Mouse (Mus musculus) urinary bladder, adult 2 months (tissue): ENCODE results near the gene Kirrel3. TPM values are rescaled to one million over a fixed set of nuclear protein-coding genes. Genes with fewer than 3 reads are reported as not detected.
A peak's percentile ranks its signal among the peaks of the same experiment; 100 is the strongest.

Source experiments
- DNase-seq: peaks from one replicate; pipeline ENCODE4 v3.0.0; 2022; ENCODE audit warnings: low spot score
- polyA plus RNA-seq: library from polyadenylated mRNA; depleted of rRNA; stranded (reverse); fragments of >200 nt; gene quantifications from 2 replicates; pipeline ENCODE4 v1.2.3, GENCODE M21; 2012; rRNA removed

Gene Kirrel3
- polyA plus RNA-seq: 0.08 and 0.32 TPM in 2 replicates

GRCm38 (mm10) chr9:34485759-34486431, at the start of gene Kirrel3:
TSS of gene Kirrel3 (plus strand) at chr9:34485894.
- DNase-seq: peak; percentile 41

- no peak for DNase-seq
Observed at GRCm38 (mm10) chr9:34440721-34441120, 45.0 kb upstream of the Kirrel3 start.

GRCm38 (mm10) chr9:34443950-34444349, 41.7 kb upstream of the Kirrel3 start:
- DNase-seq: no peak

GRCm38 (mm10) chr9:34446497-34447350, 39.0 kb upstream of the Kirrel3 start:
- no peak for DNase-seq

GRCm38 (mm10) chr9:34447736-34448135, 38.0 kb upstream of the Kirrel3 start:
- no peak for DNase-seq

DNA sequence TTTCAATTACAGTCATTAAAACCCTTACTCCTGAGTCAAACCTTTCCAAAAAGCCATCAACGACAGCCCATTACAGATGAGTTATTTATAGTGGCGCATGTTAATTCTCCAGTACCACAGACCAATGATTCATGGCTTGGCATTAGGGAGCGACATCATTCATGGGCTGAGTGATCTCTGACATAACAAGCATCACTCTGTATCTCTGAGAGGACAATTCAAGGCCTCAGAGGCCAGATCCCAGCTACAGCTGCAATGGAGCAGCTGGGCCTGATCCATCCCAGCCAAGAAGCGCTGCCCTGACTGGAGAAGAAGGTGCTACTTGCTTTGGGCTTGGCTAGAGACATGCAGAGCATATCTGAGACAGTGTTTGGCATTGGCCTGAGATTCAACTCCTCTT, 37.2 kb upstream of the Kirrel3 start:
- DNase-seq: no peak

GRCm38 (mm10) chr9:34458189-34458588, 27.5 kb upstream of the Kirrel3 start:
- no peak for DNase-seq

DNA sequence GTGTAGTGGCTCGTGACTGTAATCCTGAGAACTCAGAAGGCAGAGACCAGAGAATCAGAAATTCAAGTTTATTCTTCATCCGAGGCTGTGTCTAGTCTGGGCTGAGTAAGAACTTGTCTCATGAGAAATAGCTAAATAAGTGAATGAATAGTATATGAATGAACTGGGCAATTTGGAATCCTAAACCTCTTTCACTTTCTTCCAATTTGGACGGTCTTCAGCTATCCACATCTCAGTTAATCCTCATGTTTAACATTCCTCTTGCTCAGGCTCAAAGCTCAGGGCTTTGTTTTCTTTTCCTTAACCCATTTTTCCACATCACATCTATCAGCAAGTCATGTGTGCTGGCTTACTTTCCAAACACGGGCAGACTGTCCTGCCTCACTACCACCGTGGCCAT, 25.7 kb upstream of the Kirrel3 start:
- no peak for DNase-seq

GRCm38 (mm10) chr9:34463666-34464065, 22.0 kb upstream of the Kirrel3 start:
- DNase-seq: no peak

GRCm38 (mm10) chr9:34466058-34466457, 19.6 kb upstream of the Kirrel3 start:
- DNase-seq: no peak

DNA sequence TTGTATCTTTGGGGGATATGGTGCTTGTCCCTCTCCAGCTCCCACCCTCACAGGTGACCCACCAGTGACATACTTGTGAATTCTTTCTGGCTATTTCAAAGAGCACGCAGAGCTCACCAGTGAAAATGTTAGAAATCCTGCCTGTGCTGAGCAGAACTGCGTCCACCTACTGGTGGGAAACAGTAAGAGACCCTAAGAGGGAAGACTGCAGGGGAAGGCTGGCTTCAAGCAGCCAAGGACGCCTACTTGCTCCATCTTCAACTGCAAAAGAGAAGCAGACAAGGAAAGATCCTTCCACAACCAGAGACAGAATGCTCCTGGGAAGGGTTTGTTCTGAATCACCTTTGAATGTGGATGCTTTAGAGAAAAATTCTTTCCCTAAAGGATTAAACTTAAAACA, 16.5 kb upstream of the Kirrel3 start:
- DNase-seq: no peak

DNA sequence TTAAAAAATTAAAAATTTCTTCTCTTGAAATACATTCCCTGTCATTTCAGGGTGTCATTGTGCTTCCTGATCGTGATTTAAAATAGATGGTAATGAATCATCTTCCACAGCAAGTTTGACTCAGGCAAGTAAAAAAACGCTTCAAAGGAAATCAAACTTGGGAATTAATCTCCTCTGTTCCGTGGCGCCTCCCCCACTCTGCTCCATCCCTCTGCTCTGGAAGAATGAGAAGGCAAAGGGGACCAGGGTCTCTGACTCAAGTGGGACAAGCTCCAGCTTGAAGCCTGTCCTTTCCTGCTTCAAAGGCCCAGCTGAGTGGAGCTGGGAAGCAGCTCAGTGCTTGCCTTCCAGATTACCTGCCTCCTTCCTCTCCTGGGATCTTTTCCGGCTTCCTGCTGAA, 9.5 kb upstream of the Kirrel3 start:
- DNase-seq: no peak

GRCm38 (mm10) chr9:34478494-34478893, 7.2 kb upstream of the Kirrel3 start:
- no peak for DNase-seq

- DNase-seq: no peak
Observed at GRCm38 (mm10) chr9:34483236-34483635, 2.5 kb upstream of the Kirrel3 start.

DNA sequence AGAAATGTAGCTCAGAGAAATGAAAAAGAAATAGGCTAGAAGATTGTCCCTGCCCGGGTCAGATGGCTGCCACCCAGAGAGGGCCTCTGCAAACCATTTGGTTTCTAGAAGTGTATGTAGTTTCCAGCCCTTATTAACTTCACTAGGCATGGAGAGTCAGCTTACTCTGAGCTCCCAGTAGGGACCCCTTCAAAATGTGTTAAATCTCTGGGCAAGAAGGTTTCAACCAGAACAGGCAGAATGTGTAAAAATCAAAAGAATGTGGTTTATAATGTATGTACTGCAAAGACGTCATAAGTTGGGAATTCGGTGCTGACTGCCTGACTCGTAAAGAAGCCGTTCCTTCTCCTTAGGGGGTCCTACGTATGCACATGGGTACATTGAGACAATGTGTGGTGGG, 1.0 kb upstream of the Kirrel3 start:
- DNase-seq: no peak

DNA sequence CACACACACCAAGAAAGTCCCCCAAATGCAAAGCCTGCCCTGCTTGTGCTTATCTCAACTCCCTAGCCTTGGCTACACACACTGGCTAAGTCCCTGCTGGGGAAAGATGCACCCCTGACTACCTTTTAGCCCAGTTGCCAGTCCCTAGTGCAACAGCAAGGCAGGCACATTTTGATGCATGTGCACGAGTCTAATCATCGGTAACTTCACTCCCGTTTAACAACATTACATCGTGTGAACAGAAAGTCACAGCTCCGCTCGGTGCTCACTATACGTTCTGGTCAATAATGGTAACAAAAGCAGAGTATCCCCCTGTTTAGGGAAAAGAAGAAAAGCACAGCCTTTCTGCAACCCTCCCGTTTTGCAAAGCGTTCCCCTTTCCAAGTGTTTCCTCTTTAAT, 2.6 kb downstream of the Kirrel3 start:
- DNase-seq: no peak

DNA sequence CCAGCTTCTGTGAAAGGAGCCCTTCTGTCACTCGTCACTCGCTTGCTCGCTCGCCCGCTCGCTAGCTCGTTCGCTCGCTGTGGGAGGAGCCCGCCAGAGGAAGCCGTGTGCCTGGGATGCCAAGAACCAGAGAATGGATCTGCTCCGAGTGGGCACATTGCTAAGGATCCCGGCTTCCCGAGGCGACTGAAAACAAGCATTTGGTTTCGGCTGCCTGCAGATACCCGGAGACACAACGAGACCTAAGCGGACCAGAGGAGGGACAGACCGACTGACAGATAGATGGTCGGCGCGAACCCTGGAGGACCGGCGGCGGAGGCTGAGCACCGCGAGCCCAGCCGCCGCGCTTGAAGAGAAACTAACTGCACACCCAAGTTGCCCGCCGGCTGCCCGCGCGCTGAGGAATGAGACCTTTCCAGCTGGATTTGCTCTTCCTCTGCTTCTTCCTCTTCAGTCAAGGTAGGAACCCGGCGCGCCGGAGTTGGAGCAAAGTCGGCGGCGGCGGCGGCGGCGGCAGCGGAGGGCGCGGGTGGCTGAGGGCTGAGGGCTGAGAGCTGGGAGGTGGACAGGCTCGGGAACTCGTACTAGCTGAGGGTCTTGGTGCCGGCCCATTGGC, 3.1 kb downstream of the Kirrel3 start:
- DNase-seq: peak; percentile 30

GRCm38 (mm10) chr9:34489316-34489710, 3.6 kb downstream of the Kirrel3 start:
- DNase-seq: no peak

- no peak for DNase-seq
Observed at GRCm38 (mm10) chr9:34489760-34490159, 4.1 kb downstream of the Kirrel3 start.

- no peak for DNase-seq
Observed at GRCm38 (mm10) chr9:34492121-34492520, 6.4 kb downstream of the Kirrel3 start.

GRCm38 (mm10) chr9:34493571-34493970, 7.9 kb downstream of the Kirrel3 start:
- DNase-seq: no peak

DNA sequence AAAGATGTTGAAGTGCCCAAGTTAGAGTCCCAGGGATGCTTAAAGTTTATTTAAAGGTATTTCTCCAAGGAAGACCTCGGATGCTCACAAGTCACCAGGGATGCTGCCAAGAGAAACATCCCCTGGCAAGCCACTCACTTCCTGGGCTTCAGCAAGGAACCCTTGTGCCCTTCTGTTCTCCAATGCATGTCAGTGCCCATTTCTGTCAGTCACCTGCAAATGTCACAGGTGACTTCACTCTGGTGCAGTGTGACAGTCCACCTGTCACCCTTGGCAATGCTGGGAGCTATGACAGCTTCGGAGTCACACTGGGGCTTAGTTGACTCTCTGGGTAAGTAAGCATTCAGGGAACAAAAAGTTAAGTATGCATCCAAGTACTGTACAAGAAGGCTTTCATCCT, 12.4 kb downstream of the Kirrel3 start:
- DNase-seq: no peak

DNA sequence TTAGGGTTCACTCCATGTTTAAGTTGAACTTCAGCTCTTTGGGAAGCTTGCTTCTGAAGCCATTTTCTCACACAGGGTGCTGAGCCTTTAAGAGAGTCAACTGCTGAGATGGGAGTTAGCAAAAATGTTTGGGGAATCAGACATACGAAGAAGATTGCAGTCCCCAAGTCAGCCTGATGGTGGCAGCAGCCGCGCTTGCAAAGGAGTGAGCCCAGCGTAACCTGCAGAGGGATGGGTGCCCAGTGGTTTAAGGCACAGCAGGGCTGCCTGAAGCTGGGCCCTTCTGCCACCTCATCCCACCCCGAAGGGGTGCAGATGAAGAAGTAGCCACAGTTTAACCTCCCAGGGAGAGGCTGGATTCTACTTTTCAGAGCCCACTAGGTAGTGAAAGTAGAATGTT, 13.0 kb downstream of the Kirrel3 start:
- DNase-seq: peak; percentile 53
